Mouse (Mus musculus): Measurements from ENCODE around the gene Sfn.
"Not testable (repeated sequence)": the region's sequence is repeated elsewhere in the genome, so short reads cannot be mapped to it uniquely, and the experiment has no call there.

Gene Sfn

GRCm38 (mm10) chr4:133601721-133602218, at the start of gene Sfn:
Gene Sfn (minus strand): TSS chr4:133602168.
- no peak for DNase-seq (ENCODE audit: low read depth, low spot score)

DNA sequence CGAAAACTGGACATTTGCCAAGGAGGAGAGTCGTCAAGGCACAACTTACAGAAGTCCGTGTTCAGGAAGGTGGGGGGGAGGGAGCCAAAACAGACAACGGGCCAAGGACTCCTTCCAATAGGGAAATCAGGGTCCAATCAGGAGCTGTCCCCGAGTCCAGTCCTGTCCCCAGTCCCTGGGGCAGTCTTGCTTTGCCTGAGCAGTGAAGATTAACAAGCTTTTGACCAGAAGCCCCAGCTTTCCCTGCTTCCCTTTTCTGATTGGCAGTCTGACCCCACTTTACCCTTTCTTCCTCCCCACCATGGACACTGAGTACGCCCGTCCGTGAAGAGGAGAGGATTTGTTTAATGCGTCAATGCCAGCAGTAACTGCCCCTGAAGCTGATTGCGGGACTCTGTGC, 49.5 kb upstream of the Sfn start:
- no peak for DNase-seq (ENCODE audit: low read depth, low spot score)

- DNase-seq (ENCODE audit: low read depth, low spot score) = no peak
Observed at GRCm38 (mm10) chr4:133649989-133650699, 48.2 kb upstream of the Sfn start, which contains the start of gene Zdhhc18. Gene Zdhhc18 (minus strand): TSS chr4:133650154.

DNA sequence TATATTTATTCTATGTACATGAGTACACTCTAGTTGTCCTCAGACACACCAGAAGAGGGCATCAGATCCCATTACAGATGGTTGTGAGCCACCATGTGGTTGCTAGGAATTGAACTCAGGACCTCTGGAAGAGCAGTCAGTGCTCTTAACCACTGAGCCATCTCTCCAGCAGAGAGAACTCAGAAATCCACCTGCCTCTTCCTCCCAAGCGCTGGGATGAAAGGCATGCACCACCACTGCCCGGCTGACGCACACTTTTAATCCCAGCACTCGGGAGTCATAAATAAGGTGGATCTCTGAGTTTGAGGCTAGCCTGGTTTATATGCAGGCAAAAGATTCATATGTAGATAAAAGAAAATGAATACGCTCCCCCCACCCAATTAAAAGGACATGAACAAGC, 47.5 kb upstream of the Sfn start:
- not testable (repeated sequence) for DNase-seq (ENCODE audit: low read depth, low spot score)

GRCm38 (mm10) chr4:133645680-133646079, 43.7 kb upstream of the Sfn start:
- no peak for DNase-seq (ENCODE audit: low read depth, low spot score)

DNA sequence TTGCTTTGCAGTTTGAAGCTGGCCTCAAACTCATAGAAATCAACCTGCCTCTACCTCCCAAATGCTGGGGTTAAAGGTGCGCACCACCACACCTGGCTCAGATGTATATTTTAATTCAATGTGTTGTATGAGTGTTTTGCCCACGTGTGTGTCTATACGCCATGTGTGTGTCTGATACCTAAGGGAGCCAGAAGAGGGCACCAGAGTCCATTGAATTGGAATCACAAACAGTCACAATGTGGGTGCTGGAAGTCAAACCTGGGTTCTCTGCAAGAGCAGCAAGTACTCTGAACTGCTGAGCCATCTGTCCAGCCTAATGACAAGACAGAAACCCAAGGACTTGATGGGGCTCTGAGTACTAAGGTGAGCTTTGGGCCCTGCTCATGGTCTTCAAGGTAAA, 43.2 kb upstream of the Sfn start:
- DNase-seq (ENCODE audit: low read depth, low spot score) = no peak

- DNase-seq (ENCODE audit: low read depth, low spot score) = no peak
Observed at GRCm38 (mm10) chr4:133634043-133634410, 32.1 kb upstream of the Sfn start.

GRCm38 (mm10) chr4:133633332-133634042, 31.5 kb upstream of the Sfn start:
- DNase-seq (ENCODE audit: low read depth, low spot score) = peak; percentile 61

DNA sequence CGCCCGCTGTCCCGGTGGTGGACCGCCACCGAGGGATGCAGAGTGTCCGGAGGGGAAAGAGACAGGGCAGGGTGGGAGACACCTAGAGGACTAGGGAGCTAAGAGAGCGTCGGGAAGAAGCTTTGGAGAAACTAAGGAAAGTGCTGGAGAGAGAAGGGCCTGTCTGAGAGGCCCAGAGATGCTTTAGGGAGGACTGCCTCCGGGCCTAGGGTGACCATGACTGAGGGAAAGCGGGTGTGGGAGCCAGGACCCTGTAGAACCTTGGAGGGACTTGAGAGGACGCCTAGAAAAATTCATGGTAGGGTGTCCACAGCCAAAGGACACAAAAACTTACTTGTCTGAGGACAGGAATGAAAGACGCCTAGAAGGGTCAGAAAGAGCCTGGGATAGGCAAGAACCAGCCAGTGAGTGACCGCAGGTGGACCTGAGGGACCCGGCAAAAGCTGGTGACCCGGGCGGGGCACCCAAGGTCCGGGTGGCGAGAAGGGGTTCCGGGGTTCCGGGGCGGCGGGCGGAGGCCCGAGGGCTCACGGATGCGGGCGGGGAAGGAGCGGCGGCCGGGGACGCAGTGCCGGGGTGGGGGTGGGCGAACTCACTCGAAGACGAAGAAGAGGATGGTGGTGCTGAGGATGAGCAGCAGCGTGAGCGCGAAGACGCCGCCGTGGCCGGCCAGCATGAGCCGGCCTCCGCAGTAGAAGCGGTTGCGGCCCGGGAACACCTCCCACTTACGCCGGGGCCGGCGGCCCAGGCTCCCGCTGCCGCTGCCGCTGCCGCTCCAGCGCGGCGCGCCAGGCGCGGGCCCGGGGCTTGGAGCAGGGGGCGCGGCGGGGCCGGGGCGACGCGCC, 30.7 kb upstream of the Sfn start:
- DNase-seq (ENCODE audit: low read depth, low spot score) = peak; percentile 20

- no peak for DNase-seq (ENCODE audit: low read depth, low spot score)
Observed at GRCm38 (mm10) chr4:133631769-133632411, 29.9 kb upstream of the Sfn start.

DNA sequence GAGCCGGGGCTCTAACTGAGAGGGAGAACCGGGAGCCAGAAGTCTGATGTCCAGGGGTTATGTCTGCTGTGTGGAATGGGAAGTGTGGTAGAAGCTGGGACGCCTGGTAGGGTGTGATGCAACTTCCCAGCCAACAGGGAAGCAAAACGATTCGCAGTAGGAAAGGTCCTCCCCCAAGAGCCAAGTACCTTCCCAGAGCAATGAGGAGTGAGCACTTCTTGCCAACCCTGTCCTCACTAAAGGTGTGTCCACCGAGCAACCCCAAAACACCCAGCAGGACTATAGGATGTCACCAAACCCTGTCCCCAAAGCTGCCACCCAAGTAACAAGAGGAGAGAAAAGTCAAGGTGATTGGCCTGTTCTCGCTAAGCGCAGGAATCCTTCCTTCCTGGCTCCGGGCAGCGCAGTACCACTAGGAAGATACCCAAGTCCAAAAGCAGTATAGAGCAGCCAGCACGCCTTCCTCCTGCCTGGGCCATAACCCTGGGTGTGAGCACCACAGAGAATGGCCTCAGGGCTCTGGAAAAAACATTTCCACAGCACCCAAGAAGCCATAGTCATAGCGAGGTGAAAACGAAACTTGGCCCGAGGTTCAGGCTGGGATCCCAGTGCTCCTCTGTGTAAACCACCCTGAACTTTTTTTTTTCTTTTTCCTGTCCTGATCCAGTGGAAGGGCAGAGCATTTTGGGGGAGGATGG, 29.3 kb upstream of the Sfn start:
- DNase-seq (ENCODE audit: low read depth, low spot score) = no peak

DNA sequence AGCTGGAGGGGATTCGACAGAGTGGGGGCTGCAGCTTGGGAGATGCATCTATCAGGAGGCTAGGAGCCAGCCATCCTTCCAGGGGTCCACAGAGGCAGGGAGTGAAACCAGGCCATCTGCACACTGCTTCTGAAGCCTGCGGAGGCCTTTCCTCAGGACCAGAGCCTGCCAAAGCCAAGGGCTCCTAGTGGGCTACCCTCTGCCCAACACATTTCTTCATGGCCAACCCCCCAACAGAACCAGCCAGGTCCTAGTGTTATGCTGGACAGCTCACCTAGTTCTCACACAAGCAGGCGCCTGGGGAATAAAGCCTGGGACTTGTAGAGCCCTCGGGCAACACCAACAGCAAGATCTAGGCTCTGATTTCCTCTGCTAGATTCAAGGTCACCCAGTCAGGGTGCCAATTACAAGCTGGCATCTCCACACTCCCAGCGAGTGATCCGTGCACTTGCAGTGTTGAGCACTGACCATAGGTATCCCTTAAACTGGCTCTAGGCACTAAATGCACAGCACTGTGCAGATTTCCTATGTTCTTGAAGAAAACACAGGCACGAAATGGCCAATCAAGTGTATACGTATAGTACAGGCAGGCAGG, 28.5 kb upstream of the Sfn start:
- no peak for DNase-seq (ENCODE audit: low read depth, low spot score)

DNA sequence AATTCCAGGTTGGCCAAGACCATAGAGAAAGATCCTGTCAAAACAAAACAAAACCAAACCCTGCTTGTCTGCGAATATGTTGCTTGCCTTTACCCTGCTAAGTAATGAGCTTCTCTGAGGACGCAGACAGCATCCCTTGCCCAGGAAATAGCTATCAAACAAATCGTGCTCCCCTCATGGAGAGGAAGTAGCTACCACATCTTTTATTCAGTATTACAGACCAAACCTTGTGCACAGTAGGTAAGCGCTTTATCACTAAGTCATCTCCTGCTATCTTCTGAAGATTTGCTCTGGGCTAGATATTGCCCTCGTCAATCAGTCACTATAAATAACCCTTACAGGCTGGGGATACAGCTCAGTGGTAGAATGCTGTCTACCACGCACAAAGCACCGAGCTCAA, 27.2 kb upstream of the Sfn start:
- no peak for DNase-seq (ENCODE audit: low read depth, low spot score)

DNA sequence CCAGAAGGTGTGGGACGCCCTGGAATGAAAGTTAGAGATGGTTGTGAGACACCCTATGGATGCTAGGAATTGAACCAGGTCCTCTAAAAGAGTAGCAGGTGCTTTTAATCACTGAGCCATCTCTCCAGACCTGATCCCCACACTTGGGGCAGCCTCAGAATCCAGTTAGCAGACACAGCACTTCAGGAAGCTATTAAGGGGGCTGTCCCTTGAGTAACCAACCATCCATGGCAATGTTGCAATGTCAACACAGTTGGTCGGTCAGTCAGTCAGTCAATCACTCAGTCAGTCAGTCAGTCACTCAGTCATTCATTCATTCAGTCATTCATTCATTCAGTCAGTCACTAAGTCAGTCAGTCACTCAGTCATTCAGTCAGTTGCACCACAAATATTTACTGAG, 26.5 kb upstream of the Sfn start:
- DNase-seq (ENCODE audit: low read depth, low spot score) = no peak

GRCm38 (mm10) chr4:133627039-133627438, 25.1 kb upstream of the Sfn start:
- no peak for DNase-seq (ENCODE audit: low read depth, low spot score)

GRCm38 (mm10) chr4:133626621-133627020, 24.7 kb upstream of the Sfn start:
- DNase-seq (ENCODE audit: low read depth, low spot score) = no peak

GRCm38 (mm10) chr4:133626221-133626620, 24.3 kb upstream of the Sfn start:
- DNase-seq (ENCODE audit: low read depth, low spot score) = no peak

DNA sequence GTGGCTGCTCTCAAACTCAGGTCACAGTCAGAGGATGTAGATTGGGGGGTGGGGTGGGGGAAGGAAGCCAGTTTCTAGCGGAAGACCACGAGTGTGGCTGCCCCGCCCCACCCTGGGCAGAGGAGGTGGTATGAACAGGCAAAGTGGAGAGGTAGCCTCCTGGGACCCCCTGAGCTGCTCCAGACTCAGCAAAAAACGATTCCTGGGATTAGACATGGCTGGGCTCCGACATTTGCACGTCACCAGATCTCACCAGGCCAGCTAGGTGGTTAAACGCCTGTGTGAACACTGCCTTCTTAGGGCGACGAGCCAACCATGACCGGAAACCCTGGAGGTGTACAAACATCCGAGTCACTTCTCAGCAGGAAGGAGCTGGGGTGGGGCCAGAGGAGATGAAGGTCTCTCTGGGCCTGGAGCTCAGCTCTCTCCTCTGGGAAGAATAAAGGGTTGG, 23.7 kb upstream of the Sfn start:
- no peak for DNase-seq (ENCODE audit: low read depth, low spot score)

DNA sequence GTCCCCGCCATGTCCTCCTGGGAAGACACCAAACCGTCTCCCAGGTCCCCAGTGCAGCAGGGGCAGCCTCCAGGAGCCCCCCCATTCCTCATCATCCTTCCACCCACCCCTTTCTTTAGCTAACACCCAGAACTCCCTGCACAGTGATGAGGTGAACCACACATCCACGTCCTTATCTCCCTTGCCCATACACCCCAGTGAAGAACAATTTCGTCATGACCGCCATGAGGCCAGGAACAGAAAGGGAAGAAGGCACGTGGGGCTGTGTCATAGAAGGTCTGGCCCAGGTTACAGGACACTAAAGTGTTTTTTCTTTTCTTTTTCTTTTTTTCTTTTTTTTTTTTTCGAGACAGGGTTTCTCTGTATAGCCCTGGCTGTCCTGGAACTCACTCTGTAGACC, 22.9 kb upstream of the Sfn start:
- no peak for DNase-seq (ENCODE audit: low read depth, low spot score)

DNA sequence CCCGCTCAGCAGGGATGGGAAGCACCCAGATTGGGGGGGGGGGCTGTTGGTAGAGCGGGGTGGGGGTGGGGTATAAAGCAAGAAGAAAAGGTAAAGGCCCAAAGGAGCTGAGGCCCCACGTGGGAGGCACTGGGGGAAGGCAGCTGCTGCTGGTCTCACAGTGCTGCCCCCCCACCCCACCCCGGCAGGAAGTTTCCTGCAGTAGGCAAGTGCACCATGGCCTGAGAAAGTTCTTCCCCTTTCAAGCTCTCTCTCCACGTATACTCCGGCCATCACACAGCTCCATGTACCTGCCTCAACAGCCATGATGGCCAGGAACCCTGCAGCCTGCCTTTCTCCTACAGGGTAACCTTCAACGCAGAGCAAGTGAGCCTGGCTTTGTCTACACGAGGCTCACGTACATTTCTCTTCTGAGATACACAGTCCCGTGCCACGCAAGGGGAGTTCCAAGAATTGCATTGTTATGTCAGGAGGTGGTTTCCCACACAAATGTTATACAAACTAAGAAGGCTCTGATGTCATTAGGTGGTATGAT, 20.3 kb upstream of the Sfn start:
- no peak for DNase-seq (ENCODE audit: low read depth, low spot score)

All from embryo, embryonic 11.5 days (tissue).